Mouse (Mus musculus): ENCODE data around the gene Rab4a.

- TF ChIP-seq POLR2A (IDR thresholded peaks at IDR 0.05; ENCODE audit: borderline replicate concordance, extremely low read depth, insufficient read depth, insufficient read length, poor library complexity, severe bottlenecking), result no peak
- no peak for TF ChIP-seq CTCF (IDR thresholded peaks at IDR 0.05; ENCODE audit: borderline replicate concordance, extremely low read depth, insufficient read depth, insufficient read length)
Measured at GRCm38 (mm10) chr8:123854733-123855475, 49.1 kb downstream of the Rab4a start.

Data from brain, embryonic 14.5 days (tissue).